Mouse (Mus musculus) cerebellum, postnatal 14 days (tissue): ENCODE measurements around the gene Sobp.

Experiments used
- DNase-seq, 2 experiments: peaks; one replicate each; pipeline ENCODE4 v3.0.0; 2021; ENCODE audit warnings: mixed read lengths in 2 of 2

The Sobp gene

DNA sequence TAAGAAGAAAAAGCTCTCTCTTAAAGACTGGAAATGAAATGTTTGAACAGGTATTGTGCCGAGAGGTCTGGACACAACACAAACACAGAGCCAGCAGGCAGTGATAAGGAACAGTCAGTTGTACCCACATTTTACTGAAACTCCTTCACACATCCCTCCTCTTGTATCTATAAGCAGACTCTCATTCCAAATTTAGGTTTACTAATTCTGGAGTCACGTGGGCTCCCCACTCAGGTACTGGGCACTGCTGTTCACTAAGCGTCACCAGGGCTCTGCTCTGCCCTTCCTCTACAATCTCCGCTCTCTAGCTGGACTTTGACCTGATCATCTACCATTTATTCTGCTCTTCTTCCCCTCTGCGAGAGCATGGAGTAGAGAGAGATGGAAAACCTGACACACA lies 15.4 kb downstream of the Sobp start:
- no peak for DNase-seq

DNA sequence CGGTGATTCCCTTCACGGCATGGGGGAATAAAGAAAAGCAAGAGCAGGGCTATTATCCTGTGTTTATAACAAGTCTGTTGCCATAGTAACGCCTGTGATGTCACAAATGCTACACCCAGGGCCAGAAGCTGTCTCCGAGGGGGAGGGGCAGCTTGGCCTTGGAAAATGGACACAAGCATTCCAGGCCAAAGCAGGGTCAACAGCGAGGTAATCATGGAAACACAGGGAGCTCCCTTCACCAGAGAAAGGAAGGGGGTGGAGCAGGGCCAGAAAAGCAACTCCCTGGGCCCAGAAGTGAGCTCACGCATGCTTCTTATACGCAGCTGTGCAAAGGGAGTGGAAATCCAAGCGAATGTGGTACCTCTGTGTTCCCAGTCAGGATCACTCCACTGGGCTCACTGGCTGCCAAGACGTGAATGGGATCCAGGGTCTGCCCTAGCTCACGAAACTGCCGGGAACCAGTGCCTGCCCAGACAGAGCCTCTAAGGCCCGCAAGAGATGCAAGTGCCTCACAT lies 19.2 kb downstream of the Sobp start:
- DNase-seq: peak; percentile 62 to 72

DNA sequence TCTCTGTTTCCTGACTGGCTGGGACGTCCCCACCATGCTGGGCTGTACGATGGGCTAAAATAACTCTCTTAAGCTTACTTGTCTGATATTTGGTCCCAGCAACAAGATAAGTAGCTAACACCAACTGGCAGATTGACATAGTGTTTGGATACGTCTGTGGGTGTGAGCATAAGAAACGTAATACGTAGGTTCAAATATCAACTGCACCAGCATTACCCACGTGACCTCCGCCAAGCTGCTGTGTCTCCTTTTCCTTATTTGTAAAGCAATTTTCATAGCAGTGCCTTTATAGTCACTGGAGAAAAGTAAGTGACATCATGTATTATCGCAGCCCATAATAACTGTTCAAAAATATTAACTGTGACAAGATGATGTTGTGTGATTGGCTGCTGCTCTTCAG lies 21.7 kb downstream of the Sobp start:
- DNase-seq: no peak

- DNase-seq: no peak
Measured at GRCm38 (mm10) chr10:43148456-43148855, 25.9 kb downstream of the Sobp start.

DNA sequence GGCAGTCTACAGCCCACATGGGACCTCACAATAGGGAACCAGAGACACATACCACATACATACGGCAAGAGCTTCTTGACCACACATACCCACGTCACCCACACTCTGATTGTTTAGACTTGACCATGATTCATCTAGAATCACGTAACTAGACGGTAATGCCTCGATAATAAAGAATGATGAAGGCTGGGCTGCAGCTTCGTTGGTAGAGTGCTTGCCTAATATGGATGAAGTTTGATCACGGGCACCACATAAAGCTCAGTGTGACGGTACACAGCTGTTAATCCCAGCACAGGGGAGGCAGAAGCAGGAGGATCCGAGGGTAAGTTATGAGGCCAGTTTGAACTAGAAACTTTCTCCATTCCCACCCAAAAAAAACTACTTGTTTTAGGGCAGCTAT lies 31.2 kb downstream of the Sobp start:
- DNase-seq: no peak

DNA sequence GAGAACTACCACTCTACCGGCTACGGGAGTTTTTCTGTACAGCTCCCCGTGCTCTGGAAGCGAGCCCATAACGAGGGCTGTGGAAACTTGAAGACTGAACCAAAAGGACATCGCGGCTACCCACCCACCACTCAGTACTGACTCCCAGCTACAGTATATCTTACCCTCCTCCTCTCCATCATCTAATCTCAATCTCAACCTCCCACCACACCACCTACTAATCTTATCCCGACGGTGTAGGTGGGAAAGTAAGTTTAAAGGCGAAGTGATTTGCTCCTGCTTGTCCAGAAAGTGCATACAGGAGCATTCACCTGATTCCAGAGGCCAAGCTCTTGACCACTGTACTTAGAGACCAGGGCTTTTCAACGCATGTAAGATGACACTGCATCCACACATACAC lies 40.3 kb downstream of the Sobp start:
- DNase-seq: no peak

GRCm38 (mm10) chr10:43128750-43129149 lies 45.6 kb downstream of the Sobp start:
- no peak for DNase-seq

DNA sequence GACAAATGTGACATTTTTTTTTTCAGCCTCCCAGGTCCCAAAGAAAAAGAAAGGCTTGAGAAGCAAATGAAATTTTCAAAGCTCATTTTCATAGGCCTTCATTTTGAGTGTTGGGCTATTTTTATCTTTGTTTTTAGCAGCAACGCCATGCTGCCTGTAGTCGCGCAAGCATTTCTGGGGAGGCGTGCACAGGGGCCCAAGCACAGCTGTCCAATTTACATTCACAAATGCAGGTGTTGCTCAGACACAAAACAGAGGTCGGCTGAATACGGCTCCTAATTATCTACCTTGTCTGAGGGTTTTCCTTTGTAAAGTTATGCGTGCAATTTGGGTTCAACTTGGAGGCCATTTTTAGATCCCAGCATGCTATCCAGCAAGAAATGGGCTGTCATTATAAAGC lies 49.8 kb downstream of the Sobp start:
- DNase-seq: no peak

- no peak for DNase-seq
Measured at GRCm38 (mm10) chr10:43124156-43124555, 50.2 kb downstream of the Sobp start.

DNA sequence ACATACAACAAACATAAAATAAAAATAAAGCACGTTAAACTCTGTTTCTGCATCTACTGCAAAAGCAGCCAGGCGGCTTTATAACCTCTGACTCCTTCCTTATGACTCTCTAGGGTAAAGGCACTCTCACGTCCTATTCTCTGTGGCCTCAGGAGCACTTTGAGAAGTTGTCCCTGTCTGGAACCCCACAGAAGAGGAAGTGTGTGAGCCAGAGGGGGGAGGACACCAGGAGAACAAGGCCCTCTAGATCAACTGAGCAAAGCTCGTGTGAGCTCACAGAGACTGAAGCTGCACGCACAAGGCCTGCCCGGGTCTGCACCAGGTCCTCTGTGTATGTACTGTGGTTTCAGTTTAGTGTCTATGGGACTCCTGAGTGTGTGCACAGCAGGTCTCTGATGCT lies 50.9 kb downstream of the Sobp start:
- no peak for DNase-seq

DNA sequence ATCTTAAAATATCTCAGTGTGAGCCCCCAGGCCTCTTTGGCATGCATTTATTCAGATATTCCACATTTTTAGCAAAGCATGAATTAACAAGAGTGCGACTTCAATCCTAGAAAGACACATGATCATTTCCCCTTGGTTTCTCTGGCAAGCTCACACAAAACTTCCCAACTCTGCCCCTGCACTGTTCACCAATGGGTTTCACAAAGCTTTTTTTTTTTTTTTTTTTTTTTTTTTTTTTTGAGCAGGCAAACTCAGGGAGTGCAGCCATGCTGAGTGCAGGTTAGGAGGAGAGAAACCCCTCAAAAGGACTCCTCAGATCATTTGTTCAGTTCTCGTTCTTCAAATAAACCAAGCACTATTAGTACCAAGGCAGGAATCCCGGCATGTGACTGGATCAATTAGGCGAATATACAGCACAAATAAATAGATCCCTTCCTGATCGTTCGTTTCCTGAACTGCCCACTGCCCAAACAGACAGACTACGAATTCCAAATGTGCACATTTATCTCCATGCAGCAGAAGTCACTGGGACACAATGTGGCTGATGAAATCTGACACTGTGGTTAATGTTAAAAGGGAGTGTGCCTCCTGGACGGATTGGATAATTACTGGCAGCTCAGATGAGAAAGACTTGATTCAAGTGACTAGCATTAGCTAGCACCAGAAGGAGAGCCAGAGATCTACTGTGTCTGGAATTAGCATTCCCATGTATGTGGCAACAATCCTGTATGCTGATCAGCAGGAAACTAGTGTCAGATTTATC lies 53.5 kb downstream of the Sobp start:
- DNase-seq: no peak

DNA sequence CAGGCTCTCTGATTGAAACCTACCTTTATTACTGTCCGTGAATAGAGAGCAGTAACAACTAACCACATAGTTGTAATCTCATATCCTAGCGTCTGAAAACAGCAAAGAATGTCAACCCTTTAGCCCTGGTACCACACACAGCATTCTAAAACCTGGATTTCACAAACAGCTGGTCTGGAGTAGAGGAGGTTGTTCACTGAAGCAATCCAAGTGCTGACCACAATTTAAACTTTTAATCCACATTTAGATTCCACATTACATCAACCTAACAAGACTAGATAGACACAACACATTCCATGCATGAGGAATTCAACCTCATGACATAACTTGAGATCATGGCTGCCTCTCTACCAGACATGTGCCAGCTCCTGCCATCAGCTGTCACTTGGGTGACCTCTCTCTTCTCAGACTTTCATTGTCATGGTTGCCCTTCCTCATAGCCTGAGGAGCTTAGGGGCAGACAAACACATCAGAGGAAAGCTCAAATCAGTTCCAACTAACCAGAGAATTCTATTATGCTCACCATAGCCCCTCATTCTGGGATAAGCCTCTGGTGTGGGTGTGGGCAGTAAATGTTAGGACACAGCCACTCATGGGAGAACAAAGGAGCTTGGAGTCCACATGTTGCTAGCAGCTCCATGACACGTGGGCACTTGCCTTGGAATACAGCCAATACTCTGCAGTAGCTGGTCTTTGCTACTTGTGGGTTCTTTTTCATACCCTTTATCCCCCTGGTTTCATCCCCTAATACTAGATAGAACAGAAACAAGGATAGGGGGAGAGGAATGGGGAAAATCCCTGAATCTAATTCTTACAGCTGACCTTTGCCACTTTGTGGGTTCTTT lies 58.0 kb downstream of the Sobp start:
- no peak for DNase-seq

- DNase-seq: no peak
Measured at GRCm38 (mm10) chr10:43112296-43112695, 62.0 kb downstream of the Sobp start.

DNA sequence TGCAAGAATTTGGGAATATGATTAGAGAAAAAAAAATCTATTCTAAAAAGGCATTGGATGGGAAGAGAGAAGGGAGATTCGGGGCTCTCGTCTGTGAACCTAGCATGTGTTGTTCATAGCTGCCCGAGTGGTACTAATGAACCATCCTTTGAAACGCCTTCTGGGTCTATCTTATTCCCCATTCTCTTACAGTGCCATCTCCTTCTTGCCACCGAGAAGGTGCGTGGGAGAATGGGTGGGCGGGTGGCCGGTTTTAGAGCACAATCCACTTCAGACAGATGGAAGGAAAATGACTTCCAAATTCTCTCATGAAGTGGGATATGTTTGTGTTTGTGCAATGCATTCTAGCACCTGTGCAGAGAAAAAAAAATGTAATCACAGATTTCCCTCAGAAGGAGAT lies 67.7 kb downstream of the Sobp start:
- no peak for DNase-seq

DNA sequence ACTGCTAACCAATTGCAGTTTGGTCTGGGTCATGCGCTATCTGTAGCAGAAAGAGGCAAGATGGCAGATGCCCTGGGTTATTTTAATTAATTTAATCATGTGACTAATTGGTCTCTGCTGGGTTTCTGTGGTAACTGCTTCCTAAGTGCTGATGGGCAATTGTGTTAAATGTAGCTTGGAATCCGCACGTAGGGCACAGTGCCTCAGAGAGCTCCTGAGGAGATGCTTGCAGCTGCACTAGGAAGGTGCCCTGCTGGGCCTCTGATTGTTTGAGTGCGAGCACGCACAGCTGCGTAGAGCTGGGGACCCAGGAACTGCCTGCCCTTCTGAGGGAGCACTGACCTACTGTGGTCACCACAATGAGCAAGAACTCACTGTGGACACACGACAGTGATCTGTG lies 68.1 kb downstream of the Sobp start:
- DNase-seq: no peak

GRCm38 (mm10) chr10:43100513-43100912 lies 73.8 kb downstream of the Sobp start:
- DNase-seq: no peak

DNA sequence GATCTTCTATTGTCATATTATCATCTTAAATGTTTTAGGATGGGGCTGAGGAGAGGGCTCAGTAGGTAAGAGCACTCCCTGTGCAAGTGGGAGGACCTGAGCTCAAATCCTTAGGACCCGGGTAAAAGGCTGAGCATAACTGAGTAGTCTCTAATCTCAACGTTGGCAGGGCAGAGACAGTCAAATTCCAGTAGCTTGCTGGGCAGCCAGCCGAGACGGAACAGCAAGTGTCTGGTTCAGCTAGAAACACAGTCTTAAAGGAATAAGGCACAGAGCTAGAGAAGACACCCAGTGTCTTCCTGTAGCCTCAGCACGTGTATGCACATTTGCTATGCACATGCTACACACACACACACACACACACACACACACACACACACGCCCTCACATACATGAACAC lies 75.1 kb downstream of the Sobp start:
- DNase-seq: peak; percentile 61 to 70

DNA sequence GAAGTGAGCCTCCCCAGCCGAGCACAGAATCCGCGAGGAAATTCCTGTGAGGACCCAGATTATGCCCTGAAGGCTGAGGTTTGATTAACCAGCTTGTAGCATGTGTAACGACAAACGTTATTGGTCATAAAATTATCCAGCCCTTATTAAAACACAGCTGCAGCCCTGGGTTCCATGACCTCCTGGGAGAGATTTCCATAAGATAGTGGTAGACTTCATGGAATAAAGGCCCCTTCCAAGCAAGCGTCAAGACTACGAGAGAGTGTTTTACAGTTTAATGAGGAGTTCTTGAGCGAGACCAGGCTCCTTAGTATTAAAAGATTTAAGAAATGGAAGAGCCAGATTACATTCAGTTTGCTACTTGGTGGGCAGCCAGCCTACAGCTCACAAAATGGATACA lies 76.6 kb downstream of the Sobp start:
- no peak for DNase-seq

- DNase-seq: no peak
Measured at GRCm38 (mm10) chr10:43096614-43097013, 77.7 kb downstream of the Sobp start.

- no peak for DNase-seq
Measured at GRCm38 (mm10) chr10:43094537-43094936, 79.8 kb downstream of the Sobp start.

GRCm38 (mm10) chr10:43093440-43093839 lies 80.9 kb downstream of the Sobp start:
- no peak for DNase-seq

DNA sequence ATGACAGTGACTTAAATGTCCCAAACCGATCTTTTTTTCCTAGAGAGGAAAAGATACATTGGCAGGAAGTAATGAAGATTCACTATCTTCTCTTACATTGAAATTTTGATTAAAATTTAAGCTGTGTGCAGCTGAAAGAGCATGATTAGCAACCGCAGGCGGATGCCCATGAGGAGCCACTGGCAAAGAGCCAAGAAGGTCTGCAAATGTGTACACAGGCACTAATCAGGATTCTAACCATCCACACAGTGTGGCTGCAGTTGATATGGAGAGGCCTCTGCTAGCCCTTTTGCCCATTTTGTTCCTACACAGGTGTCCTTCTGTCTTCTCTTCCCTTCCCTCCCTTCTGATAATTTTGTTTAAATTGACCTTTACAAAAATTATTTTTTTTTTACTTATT lies 84.3 kb downstream of the Sobp start:
- DNase-seq: peak; percentile 48 to 56

- no peak for DNase-seq
Measured at GRCm38 (mm10) chr10:43087421-43087820, 86.9 kb downstream of the Sobp start.

DNA sequence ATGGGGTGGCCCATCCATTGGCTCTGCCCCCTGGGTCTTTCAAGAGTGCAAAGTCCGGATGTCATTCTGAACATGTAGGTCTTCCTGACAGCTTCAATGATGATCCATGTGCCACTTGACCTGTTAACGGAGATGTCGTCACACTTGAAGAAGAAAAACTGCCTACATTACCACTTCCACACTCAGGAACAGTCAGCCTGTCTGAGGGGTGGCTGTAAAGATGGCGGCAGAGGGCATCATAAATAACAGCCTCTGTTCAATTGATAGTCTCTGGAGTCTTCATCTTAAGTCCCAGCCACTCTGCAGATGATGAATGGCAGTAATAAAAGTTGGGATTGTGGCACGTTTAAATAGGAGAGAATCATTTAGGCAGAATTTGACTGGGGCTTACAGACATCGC lies 87.4 kb downstream of the Sobp start:
- DNase-seq: no peak
